Mouse (Mus musculus) olfactory bulb, adult 2 months (tissue): ENCODE measurements around the gene Coa5. TPM values are rescaled to one million over a fixed set of nuclear protein-coding genes. Genes with fewer than 3 reads are reported as not detected.

Source experiments
- H3K27ac ChIP-seq: fragments of 200-500 bp; 2 replicates; pipeline ENCODE4 v1.5.1; 2012; ENCODE audit warnings: low read depth, low read length; ENCODE audit not compliant: insufficient read depth
- H3K4me1 ChIP-seq: fragments of 200-500 bp; 2 replicates; pipeline ENCODE4 v1.6.1; 2012; ENCODE audit warnings: low read length; ENCODE audit not compliant: control insufficient read depth, insufficient read depth
- H3K4me3 ChIP-seq: fragments of 200-500 bp; 2 replicates; pipeline ENCODE4 v1.5.1; 2012; ENCODE audit warnings: mild to moderate bottlenecking, low read depth, low read length, moderate library complexity; ENCODE audit not compliant: insufficient read depth
- CTCF ChIP-seq: fragments of 200-500 bp; IDR thresholded peaks from 2 replicates; pipeline ENCODE4 v1.5.1; 2012; ENCODE audit warnings: low read depth, mild to moderate bottlenecking, low read length, moderate library complexity; ENCODE audit not compliant: insufficient read depth
- POLR2A ChIP-seq: fragments of 200-500 bp; IDR thresholded peaks from 2 replicates; pipeline ENCODE4 v1.6.1; 2012; ENCODE audit warnings: mild to moderate bottlenecking, low read depth, low read length, moderate library complexity; ENCODE audit not compliant: insufficient read depth
- WGBS: fragments of 180-500 bp; shearing (Covaris S2); methylation state at CpG from one replicate; pipeline ENCODE4 v1.1.7; 2018; 5-methylcytosine and 5-hydroxymethylcytosine counted together
- polyA plus RNA-seq: library from polyadenylated mRNA; stranded (reverse); fragments of >200 nt; gene quantifications from 2 replicates; pipeline ENCODE4 v1.2.4, GENCODE M21; 2012; ENCODE audit warnings: low replicate concordance; ENCODE audit not compliant: missing spikeins, insufficient read depth, insufficient read length

Gene Coa5
- polyA plus RNA-seq, 1 experiment: not detected

DNA sequence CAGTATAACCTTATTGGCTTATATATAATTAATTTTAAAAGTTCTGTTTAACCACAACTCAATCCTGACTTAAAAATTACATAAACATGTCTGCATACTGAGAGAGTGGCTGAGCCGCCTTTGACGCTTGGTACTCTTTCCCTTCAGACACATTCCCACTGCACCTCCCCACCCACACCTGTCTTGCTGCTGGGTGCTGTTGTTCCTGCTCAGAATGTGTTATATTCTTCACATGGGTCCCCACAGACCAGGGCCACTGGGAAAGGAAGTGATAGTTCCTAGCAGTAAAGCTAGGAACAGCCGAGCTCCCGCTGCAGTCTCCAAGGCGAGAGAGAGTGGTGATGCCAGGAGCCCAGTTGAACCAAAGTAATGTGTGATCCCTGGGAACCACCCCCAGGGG lies 51.8 kb downstream of the Coa5 start:
- Histone ChIP-seq H3K4me3 (no peak overlapping the region), H3K27ac (no peak overlapping the region), H3K4me1 (peaks cover 3% of the 10 kb centered on the region)
- 81% methylated on average over 5 of the region's 5 CpGs for WGBS
- no peak for TF ChIP-seq CTCF
- TF ChIP-seq POLR2A: no peak

DNA sequence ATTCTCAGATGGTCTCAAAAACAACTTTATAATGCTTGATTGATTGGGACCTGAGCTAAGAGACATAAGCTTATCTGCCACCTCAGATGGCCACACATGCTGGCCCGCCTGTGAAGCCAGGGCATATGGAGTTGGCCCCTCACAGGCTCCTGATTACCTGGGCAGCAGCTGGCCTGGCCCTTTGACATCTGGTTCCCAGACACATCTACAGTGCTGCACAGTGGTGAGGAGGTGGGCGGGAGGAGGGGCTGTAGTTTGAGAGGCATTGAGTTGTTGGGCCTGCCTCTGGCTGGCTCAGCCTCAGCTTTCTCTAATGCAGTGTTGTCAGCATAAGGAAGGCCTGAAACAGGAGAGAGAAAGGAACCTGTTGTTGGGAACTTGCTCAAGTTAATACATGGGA lies 53.2 kb downstream of the Coa5 start:
- Histone ChIP-seq H3K4me1 (peaks cover 3% of the 10 kb centered on the region), H3K4me3 (no peak overlapping the region), H3K27ac (no peak overlapping the region)
- WGBS: 98% methylated on average over 2 of the region's 2 CpGs
- TF ChIP-seq CTCF: no peak
- TF ChIP-seq POLR2A: no peak

DNA sequence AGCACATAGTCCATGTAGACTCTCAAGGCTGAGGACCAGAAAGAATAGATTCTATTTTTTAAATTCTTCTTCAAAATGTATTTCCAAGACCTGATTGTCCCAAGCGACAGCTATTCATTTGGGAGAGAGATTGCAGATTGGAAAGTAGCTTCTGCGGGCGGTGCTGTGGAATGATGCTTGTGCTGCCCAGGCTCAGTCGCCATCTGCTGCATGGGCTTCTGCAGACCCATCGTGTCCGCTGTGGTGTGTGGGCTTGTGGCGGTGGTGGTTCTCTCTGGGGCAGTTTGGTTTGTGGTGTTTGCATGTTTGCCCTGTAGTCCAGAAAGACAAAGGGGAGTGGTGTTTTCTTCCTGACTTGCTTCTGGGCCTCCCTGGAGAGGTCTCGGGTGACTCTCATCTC lies 53.7 kb downstream of the Coa5 start:
- no peak overlapping the region for H3K27ac ChIP-seq
- no peak overlapping the region for H3K4me3 ChIP-seq
- WGBS: 89% methylated on average over 8 of the region's 8 CpGs
- TF ChIP-seq CTCF (no peak), POLR2A (no peak)
- peaks cover 3% of the 10 kb centered on the region for H3K4me1 ChIP-seq

DNA sequence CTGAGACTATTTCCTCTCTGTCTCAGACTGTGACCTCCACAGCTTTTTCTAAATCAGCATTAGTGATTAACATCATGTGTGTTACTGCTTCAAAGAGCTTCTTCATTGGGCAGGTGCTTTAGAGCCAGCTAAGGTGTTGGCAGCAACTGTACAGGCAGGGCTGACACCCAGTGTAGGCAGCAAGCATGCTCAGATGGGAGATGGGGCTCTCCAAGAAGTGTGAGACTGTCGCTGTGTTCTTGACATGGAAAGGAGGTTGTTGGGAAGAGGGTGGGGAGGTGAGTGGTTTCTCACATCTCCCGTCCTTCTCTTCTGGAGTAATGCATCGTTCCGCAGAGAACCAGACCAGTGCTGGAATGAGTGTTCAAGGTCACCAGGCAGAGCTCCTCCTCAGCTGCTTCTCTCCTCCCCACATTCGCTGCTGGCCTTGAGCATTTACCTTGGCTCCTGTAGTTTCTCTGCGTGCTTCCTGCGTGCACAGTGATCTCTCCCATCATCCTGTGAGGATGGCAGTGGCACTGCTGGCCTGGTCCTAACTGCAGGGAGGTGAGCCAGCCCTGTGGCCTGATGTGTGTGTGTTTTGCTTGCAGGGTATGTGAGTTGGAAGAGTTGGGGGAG lies 61.0 kb downstream of the Coa5 start:
- WGBS: 85% methylated on average over 7 of the region's 7 CpGs
- TF ChIP-seq POLR2A (no peak), CTCF (no peak)
- Histone ChIP-seq H3K4me3 (no peak overlapping the region), H3K4me1 (peaks cover 11% of the 10 kb centered on the region; the same call in 1 of the 2 replicates), H3K27ac (no peak overlapping the region; the same call in 1 of the 2 replicates)

GRCm38 (mm10) chr1:37368125-37368524 lies 61.8 kb downstream of the Coa5 start:
- Histone ChIP-seq H3K27ac (no peak overlapping the region), H3K4me3 (no peak overlapping the region), H3K4me1 (peaks cover 11% of the 10 kb centered on the region; the same call in 1 of the 2 replicates)
- TF ChIP-seq POLR2A: no peak
- TF ChIP-seq CTCF: no peak
- WGBS: 83% methylated on average over 10 of the region's 10 CpGs

Other genes starting within 250 kb of the Coa5 start
- not detected in 2 replicates for gene Cnga3, start 215.7 kb downstream of the Coa5 start, polyA plus RNA-seq
- 177 TPM in 1 of 2 replicates, not detected in the other for gene Inpp4a, start 130.2 kb downstream of the Coa5 start, polyA plus RNA-seq
- not detected in 2 replicates for gene Unc50, start within 50 bp of the Coa5 start, polyA plus RNA-seq
- not detected in 2 replicates for gene Mgat4a, start 110.9 kb upstream of the Coa5 start, polyA plus RNA-seq